Mouse (Mus musculus) ES-E14 (cell line): ENCODE data around the gene Uri1. TPM values are rescaled to one million over a fixed set of nuclear protein-coding genes. Genes with fewer than 3 reads are reported as not detected.

Experiments used
- DNase-seq: peaks from one replicate; pipeline ENCODE4 v3.0.0-alpha.2; 2013; ENCODE audit warnings: low read depth, low spot score
- H3K27ac ChIP-seq: 2 replicates; pipeline ENCODE4 v1.5.1; 2012; ENCODE audit warnings: low read depth, mild to moderate bottlenecking, low read length, moderate library complexity, mixed read lengths; ENCODE audit not compliant: poor library complexity, insufficient read depth, severe bottlenecking
- H3K36me3 ChIP-seq: 2 replicates; pipeline ENCODE4 v1.6.1; 2012; ENCODE audit warnings: mild to moderate bottlenecking, low read length, moderate library complexity, mixed read lengths; ENCODE audit not compliant: control insufficient read depth, poor library complexity, insufficient read depth, severe bottlenecking
- H3K4me1 ChIP-seq, 2 experiments: fragments of 150-350 bp in 1 of 2; sonication (generic) in 1 of 2; 2 replicates each; pipeline ENCODE4 v1.6.1; 2012; ENCODE audit warnings: low read length in 2 of 2, mild to moderate bottlenecking in 1 of 2, mixed read lengths in 1 of 2; ENCODE audit not compliant: control insufficient read depth in 2 of 2, insufficient read depth in 2 of 2, poor library complexity in 1 of 2
- H3K4me3 ChIP-seq, 2 experiments: fragments of 150-350 bp in 1 of 2; sonication (generic) in 1 of 2; 2 replicates each; pipeline ENCODE4 v1.5.1; 2012; ENCODE audit warnings: low read length in 2 of 2, low read depth in 1 of 2, mild to moderate bottlenecking in 1 of 2, mixed read lengths in 1 of 2; ENCODE audit not compliant: insufficient read depth in 1 of 2, poor library complexity in 1 of 2, severe bottlenecking in 1 of 2
- H3K9ac ChIP-seq: 2 replicates; pipeline ENCODE4 v1.6.1; 2012; ENCODE audit warnings: low read depth, mild to moderate bottlenecking, low read length, mixed read lengths; ENCODE audit not compliant: poor library complexity, insufficient read depth, severe bottlenecking
- H3K9me3 ChIP-seq: fragments of 150-350 bp; sonication (generic); 2 replicates; pipeline ENCODE4 v1.6.1; 2012; ENCODE audit warnings: low read depth, mild to moderate bottlenecking, low read length; ENCODE audit not compliant: control insufficient read depth, insufficient read depth
- CHD2 ChIP-seq: IDR thresholded peaks from 2 replicates; pipeline ENCODE4 v1.6.1; 2014; ENCODE audit warnings: mild to moderate bottlenecking, low read depth, low read length, inconsistent platforms
- HCFC1 ChIP-seq: IDR thresholded peaks from 2 replicates; pipeline ENCODE4 v1.6.1; 2012; ENCODE audit warnings: low read length, inconsistent platforms, borderline replicate concordance; ENCODE audit not compliant: insufficient read depth
- MAFK ChIP-seq: IDR thresholded peaks from 2 replicates; pipeline ENCODE4 v1.6.1; 2014; ENCODE audit warnings: mild to moderate bottlenecking, low read depth, low read length, inconsistent platforms; ENCODE audit not compliant: insufficient read depth
- ZC3H11A ChIP-seq: IDR thresholded peaks from 2 replicates; pipeline ENCODE4 v1.6.1; 2012; ENCODE audit warnings: low read depth, mild to moderate bottlenecking, inconsistent platforms, low read length, borderline replicate concordance
- ZNF384 ChIP-seq: IDR thresholded peaks from 2 replicates; pipeline ENCODE4 v1.6.1; 2012; ENCODE audit warnings: low read depth, low read length, inconsistent platforms
- in situ Hi-C, 2 experiments: fragments of 600-800 bp; cut with MboI; formaldehyde crosslinking; loops; one replicate each; pipeline ENCODE4 v1.15.1; 2025; ENCODE audit warnings: low sequenced_read_pairs in 2 of 2, inconsistent platforms in 1 of 2; ENCODE audit not compliant: unreplicated experiment in 2 of 2
- total RNA-seq: library from RNA; depleted of rRNA; stranded (reverse); fragments of 300-350 nt; gene quantifications from 2 replicates; pipeline ENCODE4 v1.2.3, GENCODE M21; 2012

The Uri1 gene
- total RNA-seq, 1 experiment: 68.4 TPM

- no peak overlapping the region for H3K9ac ChIP-seq
- H3K4me1 ChIP-seq: peaks cover 9 to 11% of the 10 kb centered on the region in 2 experiments
- no peak overlapping the region for H3K4me3 ChIP-seq
- no peaks in the 10 kb centered on the region for H3K9me3 ChIP-seq
- no peaks in the 10 kb centered on the region; the same call in 1 of the 2 replicates for H3K36me3 ChIP-seq
- in situ Hi-C loops: no loop called here
- no peak overlapping the region for H3K27ac ChIP-seq
- TF ChIP-seq HCFC1: no peak
- no peak for DNase-seq
Measured at GRCm38 (mm10) chr7:38013946-38014345, 9.4 kb downstream of the Uri1 start.

GRCm38 (mm10) chr7:38012811-38013210 is 10.5 kb downstream of the Uri1 start:
- H3K4me1 ChIP-seq: peaks cover 10 to 11% of the 10 kb centered on the region in 2 experiments
- no peaks in the 10 kb centered on the region for H3K9me3 ChIP-seq
- H3K36me3 ChIP-seq: no peaks in the 10 kb centered on the region; the same call in 1 of the 2 replicates
- no peak for DNase-seq
- H3K27ac ChIP-seq: no peak overlapping the region
- TF ChIP-seq ZNF384: no peak
- TF ChIP-seq HCFC1: no peak
- no peak for TF ChIP-seq MAFK
- no peak for TF ChIP-seq CHD2
- no peak for TF ChIP-seq ZC3H11A
- H3K9ac ChIP-seq: no peak overlapping the region
- in situ Hi-C loops: no loop called here
- no peak overlapping the region for H3K4me3 ChIP-seq

DNA sequence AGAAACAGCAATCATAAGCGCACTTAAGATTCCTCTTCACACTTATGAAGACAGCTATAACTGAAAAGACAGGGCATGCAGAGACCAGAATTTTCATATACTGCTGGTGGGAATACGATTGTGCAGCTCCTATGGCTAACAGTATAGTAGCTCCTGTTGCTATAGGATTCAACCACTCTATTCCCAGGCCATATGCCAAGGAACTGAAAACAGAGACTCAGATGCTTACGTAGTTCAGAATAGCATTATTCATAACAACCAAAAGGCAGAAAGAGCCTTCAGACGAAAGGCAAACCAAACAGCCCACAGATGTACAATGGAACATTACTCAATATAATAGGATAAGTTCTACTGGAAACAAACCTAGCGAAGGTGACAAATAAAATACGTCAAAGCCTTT is 15.0 kb downstream of the Uri1 start:
- no peak for TF ChIP-seq MAFK
- no peak for TF ChIP-seq ZNF384
- TF ChIP-seq HCFC1: no peak
- no peak for TF ChIP-seq ZC3H11A
- no peak for TF ChIP-seq CHD2
- no peak overlapping the region for H3K27ac ChIP-seq
- H3K36me3 ChIP-seq: no peaks in the 10 kb centered on the region
- H3K9me3 ChIP-seq: no peaks in the 10 kb centered on the region
- DNase-seq: no peak
- no peak overlapping the region for H3K9ac ChIP-seq
- in situ Hi-C loops: no loop called here
- peaks cover 6 to 10% of the 10 kb centered on the region in 2 experiments; a peak in 3 of 4 replicates for H3K4me1 ChIP-seq
- H3K4me3 ChIP-seq: no peak overlapping the region

- Histone ChIP-seq H3K4me1 (peaks cover 2 to 9% of the 10 kb centered on the region in 2 experiments; a peak in 2 of 4 replicates), H3K36me3 (no peaks in the 10 kb centered on the region), H3K27ac (no peak overlapping the region), H3K9ac (no peak overlapping the region), H3K9me3 (no peaks in the 10 kb centered on the region), H3K4me3 (no peak overlapping the region)
- no peak for TF ChIP-seq ZNF384
- TF ChIP-seq ZC3H11A: no peak
- in situ Hi-C loops: no loop called here
- no peak for DNase-seq
Measured at GRCm38 (mm10) chr7:38002451-38002850, 20.9 kb downstream of the Uri1 start.

DNA sequence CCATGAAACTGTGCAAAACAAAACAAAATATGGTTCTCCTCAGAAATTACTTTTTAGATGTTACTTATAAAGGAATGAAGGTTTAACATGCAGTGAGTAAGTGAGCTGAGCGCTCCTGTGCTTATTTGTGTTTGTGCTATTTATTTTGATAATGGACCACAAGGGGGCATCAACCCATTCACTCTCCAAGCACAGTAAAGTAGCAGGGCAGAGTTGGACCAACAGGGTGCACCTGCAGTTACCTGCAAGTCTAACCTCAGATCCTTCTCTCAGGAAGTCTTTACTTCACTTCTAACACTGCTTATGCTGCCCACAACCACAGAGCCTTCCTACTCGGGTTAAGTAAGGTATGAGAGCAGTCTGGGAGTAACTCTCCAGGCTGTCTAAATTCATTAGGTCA is 23.7 kb downstream of the Uri1 start:
- Histone ChIP-seq H3K4me1 (peaks cover 0 to 6% of the 10 kb centered on the region in 2 experiments; a peak in 1 of 4 replicates), H3K9me3 (no peaks in the 10 kb centered on the region), H3K9ac (no peak overlapping the region), H3K27ac (no peak overlapping the region), H3K36me3 (no peaks in the 10 kb centered on the region), H3K4me3 (no peak overlapping the region)
- DNase-seq: peak; percentile 52
- in situ Hi-C loops: no loop called here
- TF ChIP-seq CHD2 (no peak), ZNF384 (no peak), ZC3H11A (no peak), MAFK (no peak), HCFC1 (no peak)
